Comparison of ENCODE assay signal across 9 mouse cellular contexts in genomic region chr12:86918361-86918967, GRCm38 (mm10). TPM values are rescaled to one million over a fixed set of nuclear protein-coding genes. Genes with fewer than 3 reads are reported as not detected.
DNase-seq lines count a peak whose midpoint lies in the region; ATAC-seq and TF ChIP-seq lines count a peak whose summit lies in the region.
"Had no signal": no experiment of that assay in that cellular context is flagged by ENCODE, and none has a peak within 500 bp of the region (broad histone marks: within the 10 kb centered on the region; RNA-seq: fewer than 3 reads in every experiment).

No protein-coding gene starts in this region.

- no peak overlapping the region for H3K9ac ChIP-seq in embryonic facial prominence, embryonic 12.5 days
- H3K9ac ChIP-seq in intestine, embryonic 14.5 days (ENCODE audit: low read length), result no peak overlapping the region
- no peak overlapping the region for H3K9ac ChIP-seq in liver, embryonic 16.5 days (ENCODE audit: low read depth, low read length)
- H3K9ac ChIP-seq in stomach, embryonic 16.5 days (ENCODE audit: low read length), result 0 out of 2 replicates have a peak overlapping the region, but pooled peaks have one; percentile 25
- H3K9ac ChIP-seq: embryonic facial prominence, embryonic 15.5 days had no signal

- no peak for TF ChIP-seq POLR2A in cerebellum, adult 2 months (IDR thresholded peaks at IDR 0.05; ENCODE audit: borderline replicate concordance, insufficient read depth, low read length)

- H3K27me3 ChIP-seq in cerebellum, adult 2 months (ENCODE audit: control insufficient read depth, insufficient read depth, low read length), result no peaks in the 10 kb centered on the region
- H3K27me3 ChIP-seq in embryonic facial prominence, embryonic 12.5 days, result 0 out of 2 replicates have a peak, but pooled peaks cover 6% of the 10 kb centered on the region
- no peaks in the 10 kb centered on the region for H3K27me3 ChIP-seq in intestine, embryonic 14.5 days (replicated peaks; ENCODE audit: control insufficient read depth, insufficient read depth, low read length)
- H3K27me3 ChIP-seq in liver, embryonic 16.5 days (ENCODE audit: control insufficient read depth, insufficient read depth, low read depth, low read length), result no peaks in the 10 kb centered on the region
- no peaks in the 10 kb centered on the region for H3K27me3 ChIP-seq in stomach, embryonic 16.5 days (ENCODE audit: control insufficient read depth, insufficient read depth, low read length)
- H3K27me3 ChIP-seq: embryonic facial prominence, embryonic 15.5 days had no signal

- no peak overlapping the region for H3K4me3 ChIP-seq in cerebellum, adult 2 months (replicated peaks; ENCODE audit: insufficient read depth, low read depth, low read length)
- H3K4me3 ChIP-seq in embryonic facial prominence, embryonic 12.5 days, result no peak overlapping the region
- H3K4me3 ChIP-seq in intestine, embryonic 14.5 days (ENCODE audit: low read depth, low read length), result no peak overlapping the region
- H3K4me3 ChIP-seq in liver, embryonic 16.5 days (ENCODE audit: low read depth, low read length), result no peak overlapping the region
- no peak overlapping the region for H3K4me3 ChIP-seq in stomach, embryonic 16.5 days (replicated peaks; ENCODE audit: low read length)
- H3K4me3 ChIP-seq: embryonic facial prominence, embryonic 15.5 days had no signal

- no peaks in the 10 kb centered on the region for H3K36me3 ChIP-seq in embryonic facial prominence, embryonic 12.5 days
- no peaks in the 10 kb centered on the region for H3K36me3 ChIP-seq in intestine, embryonic 14.5 days (ENCODE audit: control insufficient read depth, insufficient read depth, low read length)
- H3K36me3 ChIP-seq in liver, embryonic 16.5 days (ENCODE audit: control insufficient read depth, insufficient read depth), result no peaks in the 10 kb centered on the region
- H3K36me3 ChIP-seq in stomach, embryonic 16.5 days (ENCODE audit: control insufficient read depth, insufficient read depth, low read length), result no peaks in the 10 kb centered on the region
- H3K36me3 ChIP-seq: embryonic facial prominence, embryonic 15.5 days had no signal

- no peak for DNase-seq in cerebellum, adult 2 months
- DNase-seq in cerebellum, adult 11-12 months, result no peak
- peak; percentile 59 for DNase-seq in intestine, embryonic 14.5 days (ENCODE audit: low spot score)
- no peak for DNase-seq in left cerebral cortex, postnatal 10 days (ENCODE audit: extremely low spot score in 1 of 2, low spot score in 2 of 2)
- DNase-seq in ovary, postnatal 36 days (ENCODE audit: low spot score), result no peak

- TF ChIP-seq CTCF in cerebellum, adult 2 months (IDR thresholded peaks at IDR 0.05; ENCODE audit: borderline replicate concordance, insufficient read depth, low read depth, low read length), result no peak

- H3K27ac ChIP-seq in cerebellum, adult 2 months (ENCODE audit: insufficient read depth, low read length), result peak overlapping the region; percentile 58; the same call in 1 of the 2 replicates
- H3K27ac ChIP-seq in embryonic facial prominence, embryonic 12.5 days, result peak overlapping the region; percentile 30; the same call in 1 of the 2 replicates
- H3K27ac ChIP-seq in intestine, embryonic 14.5 days (ENCODE audit: low read depth), result no peak overlapping the region
- H3K27ac ChIP-seq in liver, embryonic 16.5 days (ENCODE audit: low read length), result 0 out of 2 replicates have a peak overlapping the region, but pooled peaks have one; percentile 50
- peak overlapping the region; percentile 39; the same call in 1 of the 2 replicates for H3K27ac ChIP-seq in stomach, embryonic 16.5 days (ENCODE audit: low read length)
- H3K27ac ChIP-seq: embryonic facial prominence, embryonic 15.5 days had no signal

- H3K9me3 ChIP-seq in embryonic facial prominence, embryonic 12.5 days, result no peaks in the 10 kb centered on the region
- H3K9me3 ChIP-seq in intestine, embryonic 14.5 days (ENCODE audit: control insufficient read depth, low read length), result no peaks in the 10 kb centered on the region
- H3K9me3 ChIP-seq in liver, embryonic 16.5 days (replicated peaks; ENCODE audit: control insufficient read depth, low read length), result no peaks in the 10 kb centered on the region
- no peaks in the 10 kb centered on the region for H3K9me3 ChIP-seq in stomach, embryonic 16.5 days (replicated peaks; ENCODE audit: control insufficient read depth, low read length)
- H3K9me3 ChIP-seq: embryonic facial prominence, embryonic 15.5 days had no signal

- peaks cover 40% of the 10 kb centered on the region for H3K4me1 ChIP-seq in cerebellum, adult 2 months (ENCODE audit: control insufficient read depth, insufficient read depth, low read length)
- H3K4me1 ChIP-seq in embryonic facial prominence, embryonic 12.5 days, result peaks cover 20% of the 10 kb centered on the region
- peaks cover 11% of the 10 kb centered on the region; the same call in 1 of the 2 replicates for H3K4me1 ChIP-seq in intestine, embryonic 14.5 days (replicated peaks; ENCODE audit: control insufficient read depth, insufficient read depth, low read length)
- peaks cover 6% of the 10 kb centered on the region for H3K4me1 ChIP-seq in liver, embryonic 16.5 days (ENCODE audit: control insufficient read depth, low read depth, low read length)
- peaks cover 19% of the 10 kb centered on the region for H3K4me1 ChIP-seq in stomach, embryonic 16.5 days (ENCODE audit: control insufficient read depth, insufficient read depth, low read length)

- WGBS in cerebellum, adult 2 months, result 13% methylated on average over 11 of the region's 11 CpGs
- 37% methylated on average over 11 of the region's 11 CpGs for WGBS in embryonic facial prominence, embryonic 12.5 days
- 21% methylated on average over 11 of the region's 11 CpGs for WGBS in intestine, embryonic 14.5 days
- 17% methylated on average over 11 of the region's 11 CpGs for WGBS in liver, embryonic 16.5 days (ENCODE audit: insufficient replicate concordance)
- WGBS in stomach, embryonic 16.5 days, result 17% methylated on average over 11 of the region's 11 CpGs

- H3K4me2 ChIP-seq in embryonic facial prominence, embryonic 12.5 days (replicated peaks), result no peak overlapping the region
- H3K4me2 ChIP-seq in intestine, embryonic 14.5 days (ENCODE audit: low read length), result peak overlapping the region; percentile 20; the same call in 1 of the 2 replicates
- H3K4me2 ChIP-seq in liver, embryonic 16.5 days (ENCODE audit: low read depth, low read length), result no peak overlapping the region
- no peak overlapping the region for H3K4me2 ChIP-seq in stomach, embryonic 16.5 days (ENCODE audit: low read depth, low read length)
- H3K4me2 ChIP-seq: embryonic facial prominence, embryonic 15.5 days had no signal

- intact Hi-C loops in left cerebral cortex, postnatal 10 days (cut with DNase I), result no loop called here

- no peak for ATAC-seq in embryonic facial prominence, embryonic 12.5 days (ENCODE audit: insufficient number of reproducible peaks, insufficient read depth, low FRiP score, low TSS enrichment)
- peak; percentile 53; the same call in 1 of the 2 replicates for ATAC-seq in intestine, embryonic 14.5 days (replicated peaks; ENCODE audit: low FRiP score, low TSS enrichment, low read depth)
- ATAC-seq in liver, embryonic 16.5 days (ENCODE audit: low read depth), result peak; percentile 70
- ATAC-seq in stomach, embryonic 16.5 days (ENCODE audit: insufficient read depth, low FRiP score), result peak; percentile 53; the same call in 1 of the 2 replicates

RNA-seq across cellular contexts. Expression of gene Cipc, which starts 28.4 kb away (rescaled TPM):
- polyA plus RNA-seq in cerebellum, adult 2 months (2012; rRNA removed), result 122 and 127 TPM in 2 replicates
- 29.2 and 31.9 TPM in 2 replicates for polyA plus RNA-seq in embryonic facial prominence, embryonic 12.5 days (2016; fragmentation: Nextera tagmentation; extraction: Ambion mirVana)
- 16.3 and 16.9 TPM in 2 replicates for polyA plus RNA-seq in intestine, embryonic 14.5 days (2014; fragmentation: Nextera tagmentation; extraction: Ambion mirVana)
- 7.8 and 7.9 TPM in 2 replicates for polyA plus RNA-seq in liver, embryonic 16.5 days (2015; fragmentation: Nextera tagmentation; extraction: Ambion mirVana)
- 17.8 and 18.1 TPM in 2 replicates for polyA plus RNA-seq in stomach, embryonic 16.5 days (2015; fragmentation: Nextera tagmentation; extraction: Ambion mirVana)
- 10 to 100 TPM; 59.9 to 61.9 TPM for total RNA-seq in left cerebral cortex, postnatal 10 days (2021)

RNA-seq across cellular contexts. Expression of gene Irf2bpl, which starts 33.9 kb away (rescaled TPM):
- polyA plus RNA-seq in cerebellum, adult 2 months (2012; rRNA removed), result 48.6 and 53.9 TPM in 2 replicates
- 53.9 and 59.2 TPM in 2 replicates for polyA plus RNA-seq in embryonic facial prominence, embryonic 12.5 days (2016; fragmentation: Nextera tagmentation; extraction: Ambion mirVana)
- polyA plus RNA-seq in intestine, embryonic 14.5 days (2014; fragmentation: Nextera tagmentation; extraction: Ambion mirVana), result 16.3 and 18.4 TPM in 2 replicates
- polyA plus RNA-seq in liver, embryonic 16.5 days (2015; fragmentation: Nextera tagmentation; extraction: Ambion mirVana), result 1.8 and 2.3 TPM in 2 replicates
- 10.1 and 11.7 TPM in 2 replicates for polyA plus RNA-seq in stomach, embryonic 16.5 days (2015; fragmentation: Nextera tagmentation; extraction: Ambion mirVana)
- total RNA-seq in left cerebral cortex, postnatal 10 days (2021), result 10 to 100 TPM; 86.4 to 89.5 TPM
